Mouse (Mus musculus) intestine, postnatal 0 days (tissue): ENCODE measurements around the gene Map6. TPM values are rescaled to one million over a fixed set of nuclear protein-coding genes. Genes with fewer than 3 reads are reported as not detected.

Experiments
- ATAC-seq: fragments of 200-750 bp; cut with Nextera tagmentation; 2 replicates; pipeline ENCODE4 v1.8.0; 2017; ENCODE audit warnings: mild to moderate bottlenecking, moderate TSS enrichment, moderate library complexity
- H3K27ac ChIP-seq: fragments of 300-500 bp; sonication (generic); 2 replicates; pipeline ENCODE4 v1.5.1; 2014; ENCODE audit warnings: mild to moderate bottlenecking, low read depth, low read length, moderate library complexity
- H3K27me3 ChIP-seq: fragments of 300-500 bp; sonication (generic); replicated peaks from 2 replicates; pipeline ENCODE4 v1.6.1; 2014; ENCODE audit warnings: low read length, mixed read lengths; ENCODE audit not compliant: control insufficient read depth, insufficient read depth
- H3K36me3 ChIP-seq: fragments of 300-500 bp; sonication (generic); 2 replicates; pipeline ENCODE4 v1.6.1; 2014; ENCODE audit warnings: mild to moderate bottlenecking, moderate library complexity; ENCODE audit not compliant: control insufficient read depth, insufficient read depth
- H3K4me1 ChIP-seq: fragments of 300-500 bp; sonication (generic); replicated peaks from 2 replicates; pipeline ENCODE4 v1.6.1; 2014; ENCODE audit warnings: antibody characterized with exemption, low read length, mixed read lengths; ENCODE audit not compliant: control insufficient read depth, insufficient read depth
- H3K4me2 ChIP-seq: fragments of 300-500 bp; sonication (generic); replicated peaks from 2 replicates; pipeline ENCODE4 v1.6.1; 2014; ENCODE audit warnings: low read depth, mild to moderate bottlenecking, moderate library complexity
- H3K4me3 ChIP-seq: fragments of 300-500 bp; sonication (generic); 2 replicates; pipeline ENCODE4 v1.5.1; 2014; ENCODE audit warnings: low read depth, low read length
- H3K9ac ChIP-seq: fragments of 300-500 bp; sonication (generic); 2 replicates; pipeline ENCODE4 v1.6.1; 2014; ENCODE audit warnings: mild to moderate bottlenecking, low read depth, low read length
- H3K9me3 ChIP-seq: fragments of 300-500 bp; sonication (generic); 2 replicates; pipeline ENCODE4 v1.6.1; 2016; ENCODE audit warnings: mixed run types; ENCODE audit not compliant: control insufficient read depth
- CTCF ChIP-seq: sonication (generic); IDR thresholded peaks from 2 replicates; pipeline ENCODE4 v1.5.1; 2016; ENCODE audit warnings: low read depth, mild to moderate bottlenecking, control low read depth, antibody characterized with exemption, moderate library complexity
- WGBS: fragments of 180-500 bp; shearing (Covaris S2); extraction: QIAGEN DNeasy Blood & Tissue Kit; methylation state at CpG from one replicate; pipeline ENCODE4 v1.1.7; 2014; 5-methylcytosine and 5-hydroxymethylcytosine counted together
- polyA plus RNA-seq: library from polyadenylated mRNA; unstranded; fragments of >200 nt; fragmentation: Nextera tagmentation; extraction: Ambion mirVana; gene quantifications from 2 replicates; pipeline ENCODE4 v1.2.1, GENCODE M21; 2015

The Map6 gene
- polyA plus RNA-seq, 1 experiment from 2014 or later = 4.1 TPM

- H3K27me3 ChIP-seq = no peaks in the 10 kb centered on the region
- H3K9ac ChIP-seq = no peak overlapping the region
- H3K9me3 ChIP-seq = no peaks in the 10 kb centered on the region
- H3K4me1 ChIP-seq = no peaks in the 10 kb centered on the region
- WGBS = 79% methylated on average over 6 of the region's 6 CpGs
- H3K36me3 ChIP-seq = no peaks in the 10 kb centered on the region
- H3K27ac ChIP-seq = no peak overlapping the region
- no peak for ATAC-seq
- H3K4me2 ChIP-seq = no peak overlapping the region
- no peak overlapping the region for H3K4me3 ChIP-seq
- TF ChIP-seq CTCF = no peak
Observed at GRCm38 (mm10) chr7:99304029-99304428, 36.8 kb downstream of the Map6 start.

- Histone ChIP-seq H3K9me3 (no peaks in the 10 kb centered on the region), H3K27me3 (no peaks in the 10 kb centered on the region), H3K4me2 (no peak overlapping the region), H3K4me3 (no peak overlapping the region), H3K27ac (no peak overlapping the region), H3K9ac (no peak overlapping the region), H3K4me1 (no peaks in the 10 kb centered on the region), H3K36me3 (no peaks in the 10 kb centered on the region)
- WGBS = 56% methylated on average over 5 of the region's 5 CpGs
- ATAC-seq = 0 out of 2 replicates have a peak, but pooled peaks have one; percentile 38
- TF ChIP-seq CTCF = no peak
Observed at GRCm38 (mm10) chr7:99304949-99305372, 37.7 kb downstream of the Map6 start.

DNA sequence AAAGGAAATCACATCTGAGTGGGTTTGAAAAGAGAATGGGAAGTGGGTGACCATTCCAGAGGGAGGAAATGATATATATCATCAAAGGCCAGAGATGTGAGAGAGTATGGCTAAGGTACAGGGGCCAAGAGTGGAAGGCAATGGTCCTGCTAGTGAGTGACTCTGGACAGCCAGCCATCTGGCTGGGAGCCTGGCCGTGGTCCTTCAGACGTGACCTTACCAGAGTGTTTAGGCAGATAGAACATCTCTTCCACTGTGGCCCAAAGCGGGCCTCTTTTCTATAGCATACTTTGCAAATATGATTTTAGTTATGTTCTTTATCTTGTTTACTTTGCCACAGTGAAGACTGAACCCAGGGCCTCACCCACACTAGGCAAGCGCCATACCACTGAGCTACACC is 38.4 kb downstream of the Map6 start:
- Histone ChIP-seq H3K4me2 (no peak overlapping the region), H3K27me3 (no peaks in the 10 kb centered on the region), H3K27ac (no peak overlapping the region), H3K4me1 (no peaks in the 10 kb centered on the region), H3K36me3 (no peaks in the 10 kb centered on the region), H3K9me3 (no peaks in the 10 kb centered on the region), H3K4me3 (no peak overlapping the region), H3K9ac (no peak overlapping the region)
- TF ChIP-seq CTCF = no peak
- no peak for ATAC-seq
- WGBS = 77% methylated on average over 4 of the region's 4 CpGs

GRCm38 (mm10) chr7:99306640-99307039 is 39.4 kb downstream of the Map6 start:
- Histone ChIP-seq H3K9ac (no peak overlapping the region), H3K36me3 (no peaks in the 10 kb centered on the region), H3K4me2 (no peak overlapping the region), H3K4me3 (no peak overlapping the region), H3K27me3 (no peaks in the 10 kb centered on the region), H3K27ac (no peak overlapping the region), H3K4me1 (no peaks in the 10 kb centered on the region), H3K9me3 (no peaks in the 10 kb centered on the region)
- TF ChIP-seq CTCF = no peak
- 43% methylated on average over 3 of the region's 3 CpGs for WGBS
- ATAC-seq = no peak

DNA sequence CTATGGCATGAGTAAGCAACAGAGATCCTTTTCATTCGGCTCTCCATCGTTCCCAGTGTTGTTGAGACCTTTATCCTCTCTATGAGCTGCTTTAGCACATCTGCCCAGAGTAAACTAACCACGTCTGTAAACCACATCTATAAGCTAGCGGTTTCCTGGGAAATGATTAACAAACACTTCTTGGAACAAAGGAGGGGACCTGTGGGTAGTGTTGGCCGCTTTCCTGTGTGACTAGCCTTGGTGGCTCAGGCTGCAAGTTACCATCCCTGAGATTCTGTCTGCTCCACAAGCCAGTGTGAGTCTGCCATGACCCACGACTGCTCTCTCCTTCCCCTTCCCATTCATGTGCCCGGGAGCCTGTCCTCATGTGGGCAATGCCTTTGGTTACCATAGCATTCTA is 44.2 kb downstream of the Map6 start:
- no peak overlapping the region for H3K4me3 ChIP-seq
- H3K27ac ChIP-seq = no peak overlapping the region
- no peaks in the 10 kb centered on the region; the same call in 1 of the 2 replicates for H3K36me3 ChIP-seq
- H3K9ac ChIP-seq = no peak overlapping the region
- TF ChIP-seq CTCF = no peak
- ATAC-seq = no peak
- no peaks in the 10 kb centered on the region for H3K9me3 ChIP-seq
- no peaks in the 10 kb centered on the region for H3K27me3 ChIP-seq
- no peaks in the 10 kb centered on the region for H3K4me1 ChIP-seq
- 29% methylated on average over 7 of the region's 7 CpGs for WGBS
- H3K4me2 ChIP-seq = no peak overlapping the region

DNA sequence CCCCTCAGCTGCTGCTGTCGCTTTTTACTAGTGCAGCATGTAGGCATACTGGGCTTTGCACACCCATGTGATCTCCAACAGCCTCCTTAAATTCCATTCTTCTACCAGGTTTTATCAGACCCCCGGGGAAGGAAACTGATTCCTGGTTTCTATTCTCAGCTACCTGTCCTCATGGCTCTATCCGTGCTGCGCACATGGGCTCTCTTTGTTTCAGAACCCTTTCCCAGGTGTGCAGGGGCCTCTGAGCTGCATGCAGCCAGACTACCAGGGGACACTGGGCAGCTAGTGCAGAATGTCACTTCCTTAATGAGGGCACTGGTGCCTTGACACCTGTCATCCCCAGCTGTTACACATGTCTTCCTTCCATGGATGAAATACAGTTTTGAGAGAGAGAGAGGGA is 44.8 kb downstream of the Map6 start:
- 63% methylated on average over 4 of the region's 4 CpGs for WGBS
- no peak for ATAC-seq

DNA sequence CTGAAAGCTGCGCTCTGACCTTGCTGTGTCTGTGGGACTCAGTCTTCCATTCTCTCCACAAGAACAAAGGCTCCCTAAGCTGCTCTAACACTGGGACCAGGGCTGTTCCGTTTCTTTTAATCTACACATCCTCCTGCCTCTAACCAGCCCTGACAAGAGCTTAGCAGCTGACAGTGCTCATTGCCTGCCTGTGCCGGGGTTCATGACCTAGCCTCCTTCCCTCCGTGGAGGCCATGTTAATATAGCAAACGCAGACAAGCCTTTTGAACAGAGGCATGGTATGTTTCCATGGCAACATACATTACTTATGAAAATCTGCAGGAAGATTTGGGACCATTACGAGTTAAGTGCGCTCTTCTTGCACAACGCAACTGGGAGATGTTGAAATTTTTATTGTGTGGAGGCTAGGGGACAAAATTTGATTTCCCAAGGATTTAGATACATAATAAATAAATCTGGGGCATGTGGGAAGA is 45.5 kb downstream of the Map6 start:
- H3K9ac ChIP-seq = no peak overlapping the region
- 43% methylated on average over 8 of the region's 8 CpGs for WGBS

More for the DNA sequence above, 44.8 kb downstream of the Map6 start:
- no peak overlapping the region for H3K9ac ChIP-seq
- TF ChIP-seq CTCF = no peak
- H3K4me1 ChIP-seq = no peaks in the 10 kb centered on the region
- H3K27me3 ChIP-seq = no peaks in the 10 kb centered on the region
- no peaks in the 10 kb centered on the region; the same call in 1 of the 2 replicates for H3K36me3 ChIP-seq
- H3K4me2 ChIP-seq = no peak overlapping the region
- H3K4me3 ChIP-seq = no peak overlapping the region
- no peaks in the 10 kb centered on the region for H3K9me3 ChIP-seq
- no peak overlapping the region for H3K27ac ChIP-seq

More for the DNA sequence above, 45.5 kb downstream of the Map6 start:
- Histone ChIP-seq H3K9me3 (no peaks in the 10 kb centered on the region), H3K4me3 (no peak overlapping the region), H3K27ac (no peak overlapping the region), H3K4me2 (no peak overlapping the region), H3K36me3 (no peaks in the 10 kb centered on the region; the same call in 1 of the 2 replicates), H3K4me1 (no peaks in the 10 kb centered on the region), H3K27me3 (no peaks in the 10 kb centered on the region)
- no peak for ATAC-seq
- TF ChIP-seq CTCF = no peak
